Mouse (Mus musculus) intestine, embryonic 15.5 days (tissue): ENCODE measurements around the gene Tmprss11a. TPM values are rescaled to one million over a fixed set of nuclear protein-coding genes. Genes with fewer than 3 reads are reported as not detected.

Experiments used
- ATAC-seq: fragments of 200-750 bp; cut with Nextera tagmentation; 2 replicates; pipeline ENCODE4 v1.8.0; 2017; ENCODE audit warnings: moderate TSS enrichment, moderate library complexity
- H3K27ac ChIP-seq: fragments of 300-500 bp; sonication (generic); 2 replicates; pipeline ENCODE4 v1.5.1; 2015; ENCODE audit warnings: mild to moderate bottlenecking, inconsistent platforms
- H3K27me3 ChIP-seq: fragments of 300-500 bp; sonication (generic); replicated peaks from 2 replicates; pipeline ENCODE4 v1.6.1; 2015; ENCODE audit warnings: inconsistent platforms
- H3K36me3 ChIP-seq: fragments of 300-500 bp; sonication (generic); 2 replicates; pipeline ENCODE4 v1.6.1; 2015; ENCODE audit warnings: inconsistent platforms
- H3K4me1 ChIP-seq: fragments of 300-500 bp; sonication (generic); replicated peaks from 2 replicates; pipeline ENCODE4 v1.6.1; 2015; ENCODE audit warnings: inconsistent platforms
- H3K4me2 ChIP-seq: fragments of 300-500 bp; sonication (generic); replicated peaks from 2 replicates; pipeline ENCODE4 v1.6.1; 2015; ENCODE audit warnings: mild to moderate bottlenecking, inconsistent platforms
- H3K4me3 ChIP-seq: fragments of 300-500 bp; sonication (generic); replicated peaks from 2 replicates; pipeline ENCODE4 v1.5.1; 2015; ENCODE audit warnings: inconsistent platforms
- H3K9ac ChIP-seq: fragments of 300-500 bp; sonication (generic); 2 replicates; pipeline ENCODE4 v1.6.1; 2015; ENCODE audit warnings: inconsistent platforms
- H3K9me3 ChIP-seq: fragments of 300-500 bp; sonication (generic); 2 replicates; pipeline ENCODE4 v1.6.1; 2016; ENCODE audit warnings: inconsistent platforms
- WGBS: fragments of 180-500 bp; shearing (Covaris S2); methylation state at CpG from one replicate; pipeline ENCODE4 v1.1.7; 2015; 5-methylcytosine and 5-hydroxymethylcytosine counted together
- polyA plus RNA-seq: library from polyadenylated mRNA; unstranded; fragments of >200 nt; fragmentation: Nextera tagmentation; extraction: Ambion mirVana; gene quantifications from 2 replicates; pipeline ENCODE4 v1.2.1, GENCODE M21; 2015

The Tmprss11a gene
- polyA plus RNA-seq, 1 experiment from 2014 or later: not detected

DNA sequence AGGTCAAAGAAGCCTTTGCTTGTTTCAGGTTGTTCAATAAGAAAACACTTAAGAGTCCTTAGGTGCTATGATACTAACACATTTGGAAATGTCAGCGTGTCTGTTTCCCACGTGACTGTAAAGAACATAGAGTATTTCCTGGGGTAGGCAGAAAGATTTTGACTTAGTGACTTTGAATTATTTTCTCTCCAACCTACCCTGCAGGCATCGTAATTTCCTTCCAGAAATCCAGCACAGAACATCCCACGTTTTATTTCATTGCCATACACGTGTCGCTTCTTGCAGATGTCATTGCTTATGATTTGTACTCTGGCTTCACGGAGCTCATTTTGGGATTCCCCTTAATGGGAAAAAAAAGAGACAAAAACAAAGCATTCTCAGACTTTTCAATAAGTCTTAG is 54.5 kb downstream of the Tmprss11a start:
- WGBS: 68% methylated on average over 7 of the region's 7 CpGs
- no peaks in the 10 kb centered on the region for H3K9me3 ChIP-seq
- no peak overlapping the region for H3K4me2 ChIP-seq
- H3K27ac ChIP-seq: no peak overlapping the region
- H3K4me3 ChIP-seq: no peak overlapping the region
- no peaks in the 10 kb centered on the region for H3K4me1 ChIP-seq
- no peaks in the 10 kb centered on the region for H3K36me3 ChIP-seq
- H3K9ac ChIP-seq: no peak overlapping the region
- H3K27me3 ChIP-seq: no peaks in the 10 kb centered on the region
- ATAC-seq: no peak

- H3K27me3 ChIP-seq: no peaks in the 10 kb centered on the region
- WGBS: 14% methylated on average over 3 of the region's 3 CpGs
- no peaks in the 10 kb centered on the region for H3K4me1 ChIP-seq
- no peaks in the 10 kb centered on the region for H3K36me3 ChIP-seq
- H3K27ac ChIP-seq: no peak overlapping the region
- H3K4me3 ChIP-seq: no peak overlapping the region
- no peak overlapping the region for H3K4me2 ChIP-seq
- no peak for ATAC-seq
- H3K9ac ChIP-seq: no peak overlapping the region
- H3K9me3 ChIP-seq: no peaks in the 10 kb centered on the region
These were observed 58.0 kb downstream of the Tmprss11a start for GRCm38 (mm10) chr5:86410815-86411214.

DNA sequence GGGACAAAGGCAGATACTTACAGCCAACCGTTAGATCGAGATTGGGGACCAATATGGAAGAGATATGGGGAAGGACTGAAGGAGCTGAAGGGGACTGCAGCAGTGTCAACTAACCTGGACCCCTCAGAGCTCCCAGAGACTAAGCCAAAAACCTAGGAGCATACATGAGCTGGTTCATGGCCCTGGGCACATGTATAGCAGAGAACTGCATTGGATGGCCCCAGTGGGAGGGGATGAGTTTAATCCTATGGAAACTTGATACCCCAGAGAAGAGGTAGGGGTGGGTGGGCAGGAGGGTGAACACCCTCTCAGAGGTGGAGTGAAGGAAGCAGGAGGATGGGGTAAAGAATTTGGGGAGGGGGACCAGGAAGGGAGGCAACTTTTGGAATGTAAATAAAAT is 60.8 kb downstream of the Tmprss11a start:
- H3K4me1 ChIP-seq: no peaks in the 10 kb centered on the region
- no peak overlapping the region for H3K9ac ChIP-seq
- H3K4me3 ChIP-seq: no peak overlapping the region
- no peak overlapping the region for H3K27ac ChIP-seq
- no peak overlapping the region for H3K4me2 ChIP-seq
- ATAC-seq: no peak
- no peaks in the 10 kb centered on the region for H3K9me3 ChIP-seq
- 79% methylated on average over 2 of the region's 2 CpGs for WGBS
- H3K36me3 ChIP-seq: no peaks in the 10 kb centered on the region
- no peaks in the 10 kb centered on the region for H3K27me3 ChIP-seq

GRCm38 (mm10) chr5:86407191-86407590 is 61.6 kb downstream of the Tmprss11a start:
- 85% methylated on average over 3 of the region's 3 CpGs for WGBS
- H3K36me3 ChIP-seq: no peaks in the 10 kb centered on the region
- no peak overlapping the region for H3K27ac ChIP-seq
- H3K4me1 ChIP-seq: no peaks in the 10 kb centered on the region
- ATAC-seq: no peak
- no peak overlapping the region for H3K4me2 ChIP-seq
- no peaks in the 10 kb centered on the region for H3K9me3 ChIP-seq
- no peak overlapping the region for H3K4me3 ChIP-seq
- H3K9ac ChIP-seq: no peak overlapping the region
- H3K27me3 ChIP-seq: no peaks in the 10 kb centered on the region

DNA sequence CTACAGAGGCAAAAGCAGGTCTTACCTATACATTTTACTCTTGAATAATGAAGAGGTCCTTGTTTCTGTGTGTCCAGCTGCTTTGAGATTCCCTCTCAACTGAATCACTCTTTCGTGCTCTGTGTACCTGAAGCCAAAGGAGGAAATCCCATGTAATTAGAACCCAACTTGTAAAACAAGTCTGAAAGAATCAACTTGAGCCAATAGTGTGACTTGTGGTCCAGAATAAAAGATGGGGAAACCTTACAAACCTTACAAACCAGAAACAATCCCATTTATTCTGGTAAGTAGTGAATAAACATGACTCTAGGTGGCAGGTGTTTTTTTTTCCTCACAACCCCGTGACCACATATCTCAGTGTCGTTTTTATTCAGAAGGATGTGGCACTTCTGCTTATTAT is 95.5 kb downstream of the Tmprss11a start, which contains the start of gene Tmprss11d:
Tmprss11d (minus strand) TSS at position 101 of the 400 bp plus-strand sequence.
- Histone ChIP-seq H3K4me1 (no peaks in the 10 kb centered on the region), H3K4me3 (no peak within 1 kb of the TSS), H3K9ac (no peak within 1 kb of the TSS), H3K36me3 (no peaks in the 10 kb centered on the region), H3K27ac (no peak within 1 kb of the TSS), H3K4me2 (no peak within 1 kb of the TSS), H3K27me3 (no peaks in the 10 kb centered on the region), H3K9me3 (no peaks in the 10 kb centered on the region)
- ATAC-seq: no peak
- 50% methylated on average over 3 of the region's 3 CpGs for WGBS

Other genes starting within 250 kb of the Tmprss11a start
- gene Tmprss11c, start 179.7 kb downstream of the Tmprss11a start, polyA plus RNA-seq: not detected in 2 replicates
- not detected in 2 replicates for gene Tmprss11d, start 95.6 kb downstream of the Tmprss11a start, polyA plus RNA-seq
- not detected in 2 replicates for gene Tmprss11g, start 49.6 kb upstream of the Tmprss11a start, polyA plus RNA-seq
- gene Tmprss11f, start 163.4 kb upstream of the Tmprss11a start, polyA plus RNA-seq: 0.04 TPM in 1 of 2 replicates, not detected in the other
- gene Tmprss11b, start 207.4 kb upstream of the Tmprss11a start, polyA plus RNA-seq: not detected in 2 replicates